9 mouse cellular contexts compared by ENCODE assay signal in genomic region chr6:52418451-52419170, GRCm38 (mm10).
DNase-seq lines count a peak whose midpoint lies in the region; ATAC-seq lines count a peak whose summit lies in the region.
"Had no signal": no experiment of that assay in that cellular context is flagged by ENCODE, and none has a peak within 500 bp of the region (broad histone marks: within the 10 kb centered on the region; RNA-seq: fewer than 3 reads in every experiment).

No protein-coding gene starts in this region.

- H3K4me1 ChIP-seq in midbrain, embryonic 11.5 days (ENCODE audit: control insufficient read depth, insufficient read depth, low read length), result no peaks in the 10 kb centered on the region; the same call in 1 of the 2 replicates
- H3K4me1 ChIP-seq in midbrain, embryonic 16.5 days (ENCODE audit: control insufficient read depth, insufficient read depth, low read length), result peaks cover 4% of the 10 kb centered on the region
- peaks cover 25% of the 10 kb centered on the region for H3K4me1 ChIP-seq in heart, embryonic 13.5 days
- H3K4me1 ChIP-seq in limb, embryonic 11.5 days (ENCODE audit: control insufficient read depth, insufficient read depth, low read length), result peaks cover 9% of the 10 kb centered on the region; the same call in 1 of the 2 replicates
- 0 out of 2 replicates have a peak, but pooled peaks cover 17% of the 10 kb centered on the region for H3K4me1 ChIP-seq in stomach, embryonic 14.5 days (ENCODE audit: control insufficient read depth, insufficient read depth, low read length)

- ATAC-seq in midbrain, embryonic 11.5 days (ENCODE audit: low FRiP score), result no peak
- ATAC-seq in midbrain, embryonic 16.5 days, result no peak
- ATAC-seq in heart, embryonic 13.5 days (ENCODE audit: extremely low read depth, insufficient number of reproducible peaks, low FRiP score, low TSS enrichment), result no peak
- ATAC-seq in limb, embryonic 11.5 days (ENCODE audit: insufficient number of reproducible peaks, low FRiP score, low TSS enrichment, low read depth), result no peak
- ATAC-seq in stomach, embryonic 14.5 days (ENCODE audit: insufficient number of reproducible peaks, insufficient read depth, low FRiP score, low read depth), result peak; percentile 69; the same call in 1 of the 2 replicates
- ATAC-seq in megakaryocyte progenitor cell, adult 5-6 weeks (replicated peaks; ENCODE audit: poor library complexity), result no peak

- H3K9me3 ChIP-seq in midbrain, embryonic 11.5 days (ENCODE audit: control insufficient read depth, low read length), result no peaks in the 10 kb centered on the region
- H3K9me3 ChIP-seq in midbrain, embryonic 16.5 days (replicated peaks; ENCODE audit: control insufficient read depth, low read length, poor library complexity, severe bottlenecking), result no peaks in the 10 kb centered on the region
- H3K9me3 ChIP-seq in heart, embryonic 13.5 days, result no peaks in the 10 kb centered on the region
- H3K9me3 ChIP-seq in limb, embryonic 11.5 days (ENCODE audit: control insufficient read depth, low read length), result no peaks in the 10 kb centered on the region
- no peaks in the 10 kb centered on the region for H3K9me3 ChIP-seq in stomach, embryonic 14.5 days (ENCODE audit: control insufficient read depth, low read depth, low read length)

- H3K36me3 ChIP-seq in midbrain, embryonic 11.5 days (ENCODE audit: control insufficient read depth, insufficient read depth, low read length), result no peaks in the 10 kb centered on the region
- no peaks in the 10 kb centered on the region for H3K36me3 ChIP-seq in midbrain, embryonic 16.5 days (ENCODE audit: control insufficient read depth, insufficient read depth, low read length)
- no peaks in the 10 kb centered on the region for H3K36me3 ChIP-seq in heart, embryonic 13.5 days
- H3K36me3 ChIP-seq in limb, embryonic 11.5 days (ENCODE audit: control insufficient read depth, insufficient read depth, low read length), result no peaks in the 10 kb centered on the region
- no peaks in the 10 kb centered on the region for H3K36me3 ChIP-seq in stomach, embryonic 14.5 days (ENCODE audit: control insufficient read depth, insufficient read depth, low read length)

- WGBS in midbrain, embryonic 11.5 days, result 43% methylated on average over 12 of the region's 12 CpGs
- WGBS in midbrain, embryonic 16.5 days, result 40% methylated on average over 12 of the region's 12 CpGs
- 49% methylated on average over 12 of the region's 12 CpGs for WGBS in heart, embryonic 13.5 days
- WGBS in limb, embryonic 11.5 days, result 8% methylated on average over 12 of the region's 12 CpGs
- WGBS in stomach, embryonic 14.5 days, result 18% methylated on average over 12 of the region's 12 CpGs

- H3K27me3 ChIP-seq in midbrain, embryonic 11.5 days (ENCODE audit: control insufficient read depth, insufficient read depth, low read length), result no peaks in the 10 kb centered on the region
- H3K27me3 ChIP-seq in midbrain, embryonic 16.5 days (ENCODE audit: control insufficient read depth, insufficient read depth, low read depth, low read length), result no peaks in the 10 kb centered on the region
- no peaks in the 10 kb centered on the region for H3K27me3 ChIP-seq in heart, embryonic 13.5 days (replicated peaks)
- no peaks in the 10 kb centered on the region for H3K27me3 ChIP-seq in limb, embryonic 11.5 days (ENCODE audit: control insufficient read depth, insufficient read depth, low read length)
- H3K27me3 ChIP-seq in stomach, embryonic 14.5 days (ENCODE audit: control insufficient read depth, insufficient read depth, low read length), result no peaks in the 10 kb centered on the region

- no peak overlapping the region for H3K4me2 ChIP-seq in midbrain, embryonic 11.5 days
- no peak overlapping the region for H3K4me2 ChIP-seq in midbrain, embryonic 16.5 days (ENCODE audit: low read length)
- H3K4me2 ChIP-seq in heart, embryonic 13.5 days, result no peak overlapping the region
- no peak overlapping the region for H3K4me2 ChIP-seq in limb, embryonic 11.5 days (ENCODE audit: low read depth, severe bottlenecking)
- no peak overlapping the region for H3K4me2 ChIP-seq in stomach, embryonic 14.5 days (replicated peaks; ENCODE audit: low read depth, low read length)

- no peak overlapping the region for H3K4me3 ChIP-seq in midbrain, embryonic 11.5 days (ENCODE audit: low read depth, low read length)
- no peak overlapping the region for H3K4me3 ChIP-seq in midbrain, embryonic 16.5 days (ENCODE audit: low read depth, low read length)
- no peak overlapping the region for H3K4me3 ChIP-seq in heart, embryonic 13.5 days
- no peak overlapping the region for H3K4me3 ChIP-seq in limb, embryonic 11.5 days (ENCODE audit: low read depth, low read length)
- H3K4me3 ChIP-seq in stomach, embryonic 14.5 days (ENCODE audit: low read depth, low read length), result no peak overlapping the region

- H3K27ac ChIP-seq in midbrain, embryonic 11.5 days (ENCODE audit: low read depth, low read length), result no peak overlapping the region
- H3K27ac ChIP-seq in midbrain, embryonic 16.5 days (ENCODE audit: low read length), result no peak overlapping the region
- H3K27ac ChIP-seq in heart, embryonic 13.5 days (replicated peaks), result peak overlapping the region; percentile 29
- no peak overlapping the region for H3K27ac ChIP-seq in limb, embryonic 11.5 days (replicated peaks; ENCODE audit: low read depth, low read length)
- H3K27ac ChIP-seq in stomach, embryonic 14.5 days (ENCODE audit: low read length), result no peak overlapping the region; the same call in 1 of the 2 replicates
- H3K27ac ChIP-seq: macrophage had no signal

- peak; percentile 82 for DNase-seq in midbrain, embryonic 11.5 days (ENCODE audit: low spot score, missing footprints)
- peak; percentile 58 for DNase-seq in limb, embryonic 11.5 days (ENCODE audit: low spot score)
- DNase-seq in cerebellum, adult 9-11 months, result no peak
- no peak for DNase-seq in layer of hippocampus, postnatal 25 days (ENCODE audit: extremely low spot score in 1 of 2, low spot score in 1 of 2)

- H3K9ac ChIP-seq in midbrain, embryonic 11.5 days (ENCODE audit: low read length), result no peak overlapping the region
- no peak overlapping the region for H3K9ac ChIP-seq in midbrain, embryonic 16.5 days (ENCODE audit: low read depth, low read length)
- no peak overlapping the region for H3K9ac ChIP-seq in heart, embryonic 13.5 days
- no peak overlapping the region for H3K9ac ChIP-seq in limb, embryonic 11.5 days (ENCODE audit: low read length)
- H3K9ac ChIP-seq in stomach, embryonic 14.5 days (replicated peaks; ENCODE audit: low read depth, low read length), result no peak overlapping the region

Comparison
In these comparisons a context has a peak if more than half of its experiments do, and no peak if none do; other contexts are left out.
1. DNase-seq: peak in midbrain, embryonic 11.5 days (single experiment) and limb, embryonic 11.5 days (single experiment); none in cerebellum, adult 9-11 months (single experiment) and layer of hippocampus, postnatal 25 days (0 of 2).